Mouse (Mus musculus) monocyte, adult 5-6 weeks (primary cell): ENCODE data around the gene Tubb4b. TPM values are rescaled to one million over a fixed set of nuclear protein-coding genes. Genes with fewer than 3 reads are reported as not detected.
A peak's percentile ranks its signal among the peaks of the same experiment; 100 is the strongest.

ENCODE experiments used
- ATAC-seq: fragments of 153-309, 156-312 bp; replicated peaks from 2 replicates; pipeline ENCODE4 v1.8.0; 2017; ENCODE audit warnings: mild to moderate bottlenecking; ENCODE audit not compliant: low TSS enrichment, insufficient number of reproducible peaks, severe bottlenecking, poor library complexity, low FRiP score
- total RNA-seq: library from RNA; stranded (forward); fragments of 200-1000, 200-491, 200-594 nt; gene quantifications from 3 replicates; pipeline ENCODE4 v1.2.3, GENCODE M21; 2017

The Tubb4b gene
- total RNA-seq, 1 experiment from 2014 or later = 166 TPM

DNA sequence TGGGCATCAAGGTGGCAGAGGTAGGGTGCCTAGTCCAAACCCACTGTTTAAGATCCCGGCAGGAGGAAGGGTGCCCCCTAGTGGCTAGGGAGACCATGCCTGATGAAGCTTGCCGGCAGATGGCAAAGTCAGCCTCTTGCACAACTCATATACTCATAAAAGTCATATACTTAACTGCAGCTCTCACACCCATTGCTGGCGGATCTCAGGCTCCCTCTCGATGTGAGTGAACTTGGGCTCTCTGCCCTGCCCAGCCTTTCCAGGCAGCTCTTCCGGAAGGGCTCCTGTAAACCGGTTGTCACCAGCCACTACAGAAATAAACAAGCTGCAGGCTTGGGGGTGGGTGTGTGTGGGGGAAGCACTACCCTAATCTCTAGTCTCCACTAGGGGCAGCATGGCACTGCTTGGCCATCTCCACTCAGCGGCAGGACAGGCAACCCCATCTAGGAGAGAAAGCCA is 4.0 kb upstream of the Tubb4b start:
- ATAC-seq = peak; percentile 50

GRCm38 (mm10) chr2:25227406-25227805 is 2.9 kb upstream of the Tubb4b start:
- no peak for ATAC-seq

GRCm38 (mm10) chr2:25226864-25227263 is 2.4 kb upstream of the Tubb4b start:
- no peak for ATAC-seq

DNA sequence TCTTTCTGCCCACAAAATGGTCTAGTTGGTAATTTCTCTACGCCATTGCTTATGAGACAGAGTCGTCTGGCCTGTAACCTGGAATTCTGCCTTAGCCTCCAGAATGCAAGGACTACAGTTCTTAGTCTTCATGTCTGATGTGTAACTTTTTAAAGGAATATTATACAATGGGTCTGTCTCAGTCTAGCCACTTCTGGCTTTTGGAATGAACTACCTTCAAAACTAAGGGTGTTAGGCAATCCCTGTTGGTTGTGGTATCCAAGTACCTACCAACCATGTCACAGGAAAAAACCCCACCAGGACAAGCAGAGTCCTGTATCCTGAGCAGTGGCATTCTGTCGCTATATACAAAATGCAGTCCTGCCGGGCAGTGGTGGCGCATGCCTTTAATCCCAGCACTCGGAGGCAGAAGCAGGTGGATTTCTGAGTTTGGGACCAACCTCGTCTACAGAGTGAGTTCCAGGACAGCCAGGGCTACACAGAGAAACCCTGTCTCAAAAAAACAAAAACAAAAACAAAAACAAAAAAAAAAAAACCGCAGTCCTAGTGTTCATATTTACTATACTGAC is 1.4 kb upstream of the Tubb4b start:
- no peak for ATAC-seq

- ATAC-seq = peak; percentile 88
Observed at GRCm38 (mm10) chr2:25224766-25225752, 557 bp upstream of the Tubb4b start.

DNA sequence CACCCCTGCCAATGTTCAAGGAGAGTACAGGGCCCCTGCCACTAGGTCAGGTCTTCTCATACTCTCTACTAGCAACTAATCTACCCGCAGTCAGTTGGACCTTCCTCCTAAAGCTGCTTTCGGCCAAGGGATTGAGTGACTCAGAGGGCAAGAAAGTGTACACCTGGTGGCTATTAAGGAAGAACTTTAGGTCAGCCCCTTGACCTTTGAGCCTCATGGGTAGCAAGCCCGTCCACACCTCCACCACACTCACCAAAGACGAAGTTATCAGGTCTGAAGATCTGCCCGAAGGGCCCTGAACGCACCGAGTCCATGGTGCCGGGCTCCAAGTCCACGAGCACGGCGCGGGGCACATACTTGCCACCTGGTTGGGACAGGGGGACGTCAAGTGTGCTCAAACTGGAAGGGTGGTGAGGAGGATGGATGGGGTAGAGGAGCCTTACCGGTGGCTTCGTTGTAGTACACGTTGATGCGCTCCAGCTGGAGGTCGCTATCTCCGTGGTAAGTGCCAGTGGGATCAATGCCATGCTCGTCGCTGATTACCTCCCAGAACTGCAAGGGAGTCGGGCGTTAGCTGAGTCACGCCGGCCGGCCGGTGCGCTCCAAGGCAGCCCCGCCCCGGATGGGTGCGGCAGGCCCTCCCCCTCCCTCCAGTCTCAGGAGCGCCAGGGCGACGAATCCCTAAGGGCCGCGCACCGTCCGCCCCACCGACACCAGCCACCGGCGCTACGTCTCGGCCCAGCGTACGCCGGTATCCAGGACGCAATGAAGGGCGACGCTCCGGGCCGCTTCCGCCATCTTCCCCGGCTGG is 616 bp downstream of the Tubb4b start:
- peak; percentile 1; the same call in 1 of the 2 replicates for ATAC-seq

GRCm38 (mm10) chr2:25221331-25221772 is 3.1 kb downstream of the Tubb4b start:
- no peak for ATAC-seq

- ATAC-seq = no peak
Observed at GRCm38 (mm10) chr2:25218445-25218844, 6.1 kb downstream of the Tubb4b start, which contains the start of gene Fam166a. Fam166a (plus strand) TSS chr2:25218745.

DNA sequence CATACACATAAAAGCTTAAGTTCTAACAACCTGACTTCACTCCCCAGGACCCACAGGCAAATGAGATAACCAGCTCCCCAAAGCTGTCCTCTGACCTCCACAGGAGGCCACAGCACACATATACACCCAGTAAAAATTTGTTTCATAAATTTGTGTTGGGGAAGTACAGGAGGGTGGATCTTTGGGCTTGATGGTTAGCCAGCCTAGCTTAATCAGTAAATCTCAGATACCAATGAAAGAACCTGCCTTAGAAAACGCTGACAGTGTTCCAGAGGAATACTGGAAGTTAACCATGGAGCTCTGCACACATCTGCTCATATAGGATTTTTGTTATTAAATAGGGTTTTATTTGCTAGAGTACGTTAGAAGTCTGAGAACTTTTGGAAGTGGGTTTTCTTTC is 6.8 kb downstream of the Tubb4b start:
- ATAC-seq = no peak

- no peak for ATAC-seq
Observed at GRCm38 (mm10) chr2:25214444-25214843, 10.1 kb downstream of the Tubb4b start, which contains the start of gene Stpg3. Stpg3 (minus strand) TSS chr2:25214637.

DNA sequence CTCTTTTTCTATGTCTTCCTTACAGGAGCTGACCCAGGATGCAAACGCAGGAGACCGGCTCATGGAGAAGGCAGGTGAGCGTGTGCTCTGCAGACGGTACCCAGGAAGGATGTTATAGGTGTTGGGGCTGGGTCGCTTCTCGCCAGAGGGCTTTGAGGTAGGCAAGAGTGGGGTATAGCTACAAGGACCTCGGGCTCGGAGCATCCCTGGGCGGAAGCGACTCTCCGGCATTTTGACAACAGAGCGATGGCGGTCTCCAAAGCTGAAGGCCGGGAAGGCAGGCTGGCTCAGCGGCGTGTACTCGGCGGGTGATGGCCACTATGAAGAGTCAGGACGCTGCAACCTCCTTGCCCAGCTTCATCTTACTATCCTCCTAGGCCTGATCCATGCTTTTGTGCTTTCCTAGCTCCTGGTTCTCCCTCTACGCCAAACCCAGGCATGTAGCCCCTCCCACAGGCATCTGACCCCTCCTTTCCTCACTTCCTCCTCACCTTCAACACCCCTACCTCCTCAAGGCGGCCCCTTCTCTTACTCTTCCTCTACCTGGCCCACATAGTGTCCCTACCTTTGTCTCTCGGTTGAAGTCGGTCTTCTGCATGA is 11.1 kb downstream of the Tubb4b start:
- ATAC-seq = no peak

- peak; percentile 97 for ATAC-seq
Observed at GRCm38 (mm10) chr2:25211121-25211670, 13.3 kb downstream of the Tubb4b start, which contains the start of gene Nelfb. Nelfb (minus strand) TSS chr2:25211489.

DNA sequence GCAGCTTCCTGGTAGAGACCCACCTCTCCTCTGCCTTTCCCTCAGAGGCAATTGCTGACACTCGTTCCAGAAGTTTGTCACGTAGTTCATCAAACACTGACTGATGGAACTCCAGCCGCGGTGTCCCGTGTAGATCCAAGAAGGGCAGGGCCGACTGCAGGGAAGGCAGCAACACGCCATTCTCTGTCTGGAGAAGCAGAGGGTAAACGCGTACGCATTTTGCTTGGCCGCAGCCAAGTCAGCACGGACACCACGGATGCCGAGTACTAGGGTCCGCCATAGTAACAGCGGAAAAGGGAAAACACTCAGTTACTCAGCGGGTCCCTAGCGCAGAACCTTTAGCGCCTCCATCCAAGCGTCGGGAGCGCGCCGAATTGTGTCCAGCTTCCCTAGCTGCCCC is 13.8 kb downstream of the Tubb4b start:
- ATAC-seq = peak; percentile 4; the same call in 1 of the 2 replicates

- ATAC-seq = no peak
Observed at GRCm38 (mm10) chr2:25207593-25207992, 16.9 kb downstream of the Tubb4b start.

DNA sequence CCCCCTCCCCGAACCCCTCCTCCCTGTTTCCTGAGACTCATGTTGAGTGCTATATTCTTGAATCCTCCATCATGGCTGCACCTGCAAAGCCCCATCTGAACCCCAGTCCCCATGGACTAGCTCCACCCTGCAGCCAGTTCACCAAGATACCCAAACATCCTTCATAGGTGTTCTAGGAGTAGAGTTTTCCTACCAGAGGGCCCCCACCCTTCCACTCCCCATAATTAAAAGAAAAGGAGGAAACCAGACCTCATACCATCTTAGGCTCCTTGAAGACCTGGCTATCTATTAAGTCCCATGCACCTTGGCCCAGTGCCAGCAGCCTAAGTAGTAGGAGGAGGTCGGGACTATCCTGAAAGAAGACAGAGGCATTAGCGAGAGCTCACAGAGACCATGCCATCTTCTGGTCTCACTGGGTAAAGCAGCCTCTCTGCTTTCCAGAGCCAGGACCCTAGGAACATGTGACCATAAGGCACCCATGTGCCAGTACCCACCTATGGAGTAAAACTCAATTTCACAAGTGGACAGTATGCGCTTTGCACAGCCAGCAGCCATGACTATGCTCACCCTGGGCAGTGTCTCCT is 20.8 kb downstream of the Tubb4b start:
- no peak for ATAC-seq

GRCm38 (mm10) chr2:25200631-25201030 is 23.9 kb downstream of the Tubb4b start:
- no peak for ATAC-seq

- ATAC-seq = no peak
Observed at GRCm38 (mm10) chr2:25197946-25198345, 26.6 kb downstream of the Tubb4b start.

DNA sequence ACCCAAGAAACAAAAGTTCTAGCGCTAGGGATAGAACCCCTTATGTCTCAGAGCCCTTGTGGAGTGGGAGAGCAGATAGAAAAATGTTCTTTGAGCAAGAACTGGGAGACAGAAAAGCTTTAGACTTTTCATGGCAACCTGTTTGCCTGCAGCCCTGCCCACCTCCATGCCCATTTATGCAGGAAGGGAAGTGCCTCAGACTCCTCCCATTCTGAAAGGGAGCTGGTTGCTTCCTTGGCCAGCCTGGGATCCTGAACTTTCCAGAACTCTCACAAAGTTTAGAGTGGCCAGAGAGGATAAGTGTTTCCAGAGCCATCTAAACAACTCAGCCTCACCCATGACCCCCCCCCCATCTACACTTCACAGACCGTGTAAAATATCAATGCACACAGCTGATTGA is 27.3 kb downstream of the Tubb4b start:
- ATAC-seq = no peak
